Mouse (Mus musculus): ENCODE measurements around the gene Polr2e. TPM values are rescaled to one million over a fixed set of nuclear protein-coding genes. Genes with fewer than 3 reads are reported as not detected.

The Polr2e gene
- polyA plus RNA-seq, 1 experiment from 2014 or later = 182 TPM

DNA sequence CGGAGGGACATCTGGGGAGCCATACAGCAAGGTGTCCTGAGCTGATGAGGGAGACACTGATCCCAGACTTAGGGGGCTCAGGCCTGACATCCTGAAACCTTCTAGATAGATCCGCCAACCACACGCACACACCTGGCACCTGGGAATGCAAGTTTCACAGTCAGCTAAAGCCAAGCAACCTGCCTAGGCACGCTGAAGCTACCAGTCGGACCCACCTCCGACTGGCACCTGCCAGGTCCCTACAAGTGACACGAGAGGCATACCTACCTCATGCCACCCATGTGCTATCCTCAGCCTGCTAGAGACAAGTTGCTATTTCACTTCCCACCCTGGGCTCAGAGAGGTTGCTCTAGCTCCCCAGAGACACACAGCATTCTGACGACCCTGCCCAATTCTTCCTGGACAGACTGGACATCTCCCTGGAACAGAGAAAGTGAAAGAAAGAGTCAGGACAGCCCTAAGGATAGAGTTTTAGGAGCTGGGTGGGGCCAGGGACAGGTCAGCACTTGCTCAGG, 50.3 kb downstream of the Polr2e start:
- 27% methylated on average over 8 of the region's 8 CpGs for WGBS (ENCODE audit: insufficient replicate concordance)
- Histone ChIP-seq H3K4me2 (peak overlapping the region; percentile 81), H3K36me3 (ENCODE audit: control insufficient read depth, insufficient read depth, low read length) (peaks cover 33% of the 10 kb centered on the region), H3K27ac (ENCODE audit: low read depth, low read length) (peak overlapping the region; percentile 96), H3K9me3 (replicated peaks; ENCODE audit: control insufficient read depth, low read length) (no peaks in the 10 kb centered on the region), H3K4me1 (ENCODE audit: control insufficient read depth, insufficient read depth, low read length) (peaks cover 34% of the 10 kb centered on the region), H3K9ac (ENCODE audit: low read depth, low read length) (peak overlapping the region; percentile 96), H3K4me3 (ENCODE audit: low read depth, low read length) (peak overlapping the region; percentile 77), H3K27me3 (ENCODE audit: control insufficient read depth, insufficient read depth, low read length) (no peaks in the 10 kb centered on the region)
- ATAC-seq (replicated peaks; ENCODE audit: insufficient number of reproducible peaks, low FRiP score, low TSS enrichment) = no peak

- peaks cover 34% of the 10 kb centered on the region for H3K4me1 ChIP-seq (ENCODE audit: control insufficient read depth, insufficient read depth, low read length)
- H3K4me3 ChIP-seq (ENCODE audit: low read depth, low read length) = peak within 1 kb of the TSS; percentile 77
- no peaks in the 10 kb centered on the region for H3K9me3 ChIP-seq (replicated peaks; ENCODE audit: control insufficient read depth, low read length)
- H3K9ac ChIP-seq (ENCODE audit: low read depth, low read length) = peak within 1 kb of the TSS; percentile 96
- ATAC-seq (replicated peaks; ENCODE audit: insufficient number of reproducible peaks, low FRiP score, low TSS enrichment) = 0 out of 2 replicates have a peak, but pooled peaks have one; percentile 14
- H3K4me2 ChIP-seq = peak within 1 kb of the TSS; percentile 81
- H3K27me3 ChIP-seq (ENCODE audit: control insufficient read depth, insufficient read depth, low read length) = no peaks in the 10 kb centered on the region
- peak within 1 kb of the TSS; percentile 96 for H3K27ac ChIP-seq (ENCODE audit: low read depth, low read length)
- WGBS (ENCODE audit: insufficient replicate concordance) = under 1% methylated on average over 58 of the region's 59 CpGs
- peaks cover 27% of the 10 kb centered on the region for H3K36me3 ChIP-seq (ENCODE audit: control insufficient read depth, insufficient read depth, low read length)
Measured at GRCm38 (mm10) chr10:79988506-79989271, 50.9 kb downstream of the Polr2e start, which contains the start of gene Cnn2. Cnn2 (plus strand) TSS chr10:79988584.

DNA sequence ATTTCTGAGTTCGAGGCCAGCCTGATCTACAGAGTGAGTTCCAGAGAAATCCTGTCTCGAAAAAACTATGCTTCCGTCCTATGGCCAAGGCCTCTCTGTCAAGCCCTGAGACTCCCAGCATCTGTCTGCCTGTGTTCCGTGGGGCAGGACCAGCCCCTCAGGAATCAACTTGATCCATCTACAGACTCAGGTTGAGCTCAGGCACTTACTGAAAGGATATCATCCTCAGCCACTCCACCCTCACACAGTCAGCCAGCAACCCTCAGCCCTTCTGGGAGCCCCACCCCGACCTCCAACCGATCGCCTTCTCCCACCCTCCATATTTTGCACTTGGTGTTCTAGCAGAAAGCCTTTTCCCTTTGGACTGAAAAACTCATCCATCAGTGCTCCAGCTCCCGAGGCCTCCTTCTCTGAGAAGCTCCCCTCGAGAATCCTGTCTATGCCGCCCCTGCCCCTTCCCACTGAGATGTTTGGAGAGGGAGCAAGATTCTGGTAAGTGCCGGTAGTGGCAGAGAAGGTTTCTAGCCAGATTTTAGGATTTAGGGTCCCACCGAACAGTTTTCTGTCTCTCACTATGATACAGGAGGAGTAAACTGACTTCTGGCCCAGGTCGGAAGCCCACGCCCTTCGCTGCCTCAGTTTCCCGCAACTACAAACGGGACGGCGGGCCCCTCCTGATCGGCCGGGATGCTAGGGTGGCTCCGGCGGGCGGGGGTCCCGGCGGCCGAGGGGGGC, 51.7 kb downstream of the Polr2e start:
- WGBS (ENCODE audit: insufficient replicate concordance) = 7% methylated on average over 27 of the region's 27 CpGs
- Histone ChIP-seq H3K27me3 (ENCODE audit: control insufficient read depth, insufficient read depth, low read length) (no peaks in the 10 kb centered on the region), H3K4me1 (ENCODE audit: control insufficient read depth, insufficient read depth, low read length) (peaks cover 42% of the 10 kb centered on the region), H3K36me3 (ENCODE audit: control insufficient read depth, insufficient read depth, low read length) (peaks cover 20% of the 10 kb centered on the region), H3K9me3 (replicated peaks; ENCODE audit: control insufficient read depth, low read length) (no peaks in the 10 kb centered on the region), H3K4me2 (peak overlapping the region; percentile 81), H3K9ac (ENCODE audit: low read depth, low read length) (peak overlapping the region; percentile 96), H3K4me3 (ENCODE audit: low read depth, low read length) (peak overlapping the region; percentile 77), H3K27ac (ENCODE audit: low read depth, low read length) (peak overlapping the region; percentile 96)
- ATAC-seq (replicated peaks; ENCODE audit: insufficient number of reproducible peaks, low FRiP score, low TSS enrichment) = no peak

DNA sequence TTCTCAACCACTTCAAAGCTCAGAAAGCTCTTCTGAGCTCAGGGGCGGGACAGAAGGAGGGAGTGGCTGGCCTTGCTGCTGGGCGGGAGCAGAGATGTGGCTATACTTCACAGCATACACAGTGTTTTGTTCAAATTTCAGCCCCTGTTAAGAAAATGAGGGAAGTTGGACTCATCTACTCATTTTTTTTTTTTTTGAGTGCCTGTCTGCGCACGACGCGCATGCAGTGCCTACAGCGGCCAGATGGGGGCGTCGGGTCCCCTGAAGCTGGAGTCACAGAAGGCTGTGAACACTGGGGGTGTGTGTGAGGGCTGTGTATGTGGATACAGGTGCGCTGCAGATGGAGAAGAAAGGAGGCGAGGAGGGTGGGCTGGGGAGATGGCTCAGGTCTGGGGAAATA, 52.6 kb downstream of the Polr2e start:
- Histone ChIP-seq H3K9ac (ENCODE audit: low read depth, low read length) (peak overlapping the region; percentile 75), H3K4me2 (peak overlapping the region; percentile 81), H3K36me3 (ENCODE audit: control insufficient read depth, insufficient read depth, low read length) (peaks cover 12% of the 10 kb centered on the region), H3K4me3 (ENCODE audit: low read depth, low read length) (no peak overlapping the region), H3K27ac (ENCODE audit: low read depth, low read length) (peak overlapping the region; percentile 96), H3K9me3 (replicated peaks; ENCODE audit: control insufficient read depth, low read length) (no peaks in the 10 kb centered on the region), H3K4me1 (ENCODE audit: control insufficient read depth, insufficient read depth, low read length) (peaks cover 48% of the 10 kb centered on the region), H3K27me3 (ENCODE audit: control insufficient read depth, insufficient read depth, low read length) (no peaks in the 10 kb centered on the region)
- no peak for ATAC-seq (replicated peaks; ENCODE audit: insufficient number of reproducible peaks, low FRiP score, low TSS enrichment)
- WGBS (ENCODE audit: insufficient replicate concordance) = 5% methylated on average over 11 of the region's 11 CpGs

GRCm38 (mm10) chr10:79986232-79986878, 53.2 kb downstream of the Polr2e start:
- H3K9me3 ChIP-seq (replicated peaks; ENCODE audit: control insufficient read depth, low read length) = no peaks in the 10 kb centered on the region
- WGBS (ENCODE audit: insufficient replicate concordance) = 28% methylated on average over 6 of the region's 6 CpGs
- H3K36me3 ChIP-seq (ENCODE audit: control insufficient read depth, insufficient read depth, low read length) = peaks cover 7% of the 10 kb centered on the region
- no peaks in the 10 kb centered on the region for H3K27me3 ChIP-seq (ENCODE audit: control insufficient read depth, insufficient read depth, low read length)
- H3K4me1 ChIP-seq (ENCODE audit: control insufficient read depth, insufficient read depth, low read length) = peaks cover 48% of the 10 kb centered on the region
- no peak for ATAC-seq (replicated peaks; ENCODE audit: insufficient number of reproducible peaks, low FRiP score, low TSS enrichment)
- peak overlapping the region; percentile 98 for H3K4me2 ChIP-seq
- peak overlapping the region; percentile 96 for H3K27ac ChIP-seq (ENCODE audit: low read depth, low read length)
- peak overlapping the region; percentile 79 for H3K4me3 ChIP-seq (ENCODE audit: low read depth, low read length)
- peak overlapping the region; percentile 75 for H3K9ac ChIP-seq (ENCODE audit: low read depth, low read length)

Other genes with a start within 250 kb of the Polr2e start
- gene Prss57, start 248.8 kb downstream of the Polr2e start, polyA plus RNA-seq (2014; fragmentation: Nextera tagmentation; extraction: Ambion mirVana) = not detected in 2 replicates
- 66.6 and 70.1 TPM in 2 replicates for gene Palm, start 246.2 kb downstream of the Polr2e start, polyA plus RNA-seq (2014; fragmentation: Nextera tagmentation; extraction: Ambion mirVana)
- gene Misp, start 218.8 kb downstream of the Polr2e start, polyA plus RNA-seq (2014; fragmentation: Nextera tagmentation; extraction: Ambion mirVana) = 0.63 and 0.89 TPM in 2 replicates
- 112 TPM in 2 replicates for gene Ptbp1, start 185.4 kb downstream of the Polr2e start, polyA plus RNA-seq (2014; fragmentation: Nextera tagmentation; extraction: Ambion mirVana)
- gene Prtn3, start 165.3 kb downstream of the Polr2e start, polyA plus RNA-seq (2014; fragmentation: Nextera tagmentation; extraction: Ambion mirVana) = 2.5 and 3.9 TPM in 2 replicates
- 14.1 and 14.3 TPM in 2 replicates for gene Plppr3, start 165.2 kb downstream of the Polr2e start, polyA plus RNA-seq (2014; fragmentation: Nextera tagmentation; extraction: Ambion mirVana)
- 0.31 and 0.49 TPM in 2 replicates for gene Elane, start 153.5 kb downstream of the Polr2e start, polyA plus RNA-seq (2014; fragmentation: Nextera tagmentation; extraction: Ambion mirVana)
- gene Cfd, start 148.9 kb downstream of the Polr2e start, polyA plus RNA-seq (2014; fragmentation: Nextera tagmentation; extraction: Ambion mirVana) = not detected in 2 replicates
- 30.9 and 32.0 TPM in 2 replicates for gene Med16, start 130.9 kb downstream of the Polr2e start, polyA plus RNA-seq (2014; fragmentation: Nextera tagmentation; extraction: Ambion mirVana)
- gene Gm26602, start 128.9 kb downstream of the Polr2e start, polyA plus RNA-seq (2014; fragmentation: Nextera tagmentation; extraction: Ambion mirVana) = 8.1 TPM in 1 of 2 replicates, not detected in the other
- 0.15 and 0.31 TPM in 2 replicates for gene Kiss1r, start 122.8 kb downstream of the Polr2e start, polyA plus RNA-seq (2014; fragmentation: Nextera tagmentation; extraction: Ambion mirVana)
- 87.6 and 89.2 TPM in 2 replicates for gene R3hdm4, start 118.6 kb downstream of the Polr2e start, polyA plus RNA-seq (2014; fragmentation: Nextera tagmentation; extraction: Ambion mirVana)
- gene Arid3a, start 112.8 kb downstream of the Polr2e start, polyA plus RNA-seq (2014; fragmentation: Nextera tagmentation; extraction: Ambion mirVana) = 4.3 and 12.7 TPM in 2 replicates
- 89.8 and 97.6 TPM in 2 replicates for gene Wdr18, start 79.6 kb downstream of the Polr2e start, polyA plus RNA-seq (2014; fragmentation: Nextera tagmentation; extraction: Ambion mirVana)
- gene Grin3b, start 69.1 kb downstream of the Polr2e start, polyA plus RNA-seq (2014; fragmentation: Nextera tagmentation; extraction: Ambion mirVana) = 0.19 and 0.20 TPM in 2 replicates
- gene Tmem259, start 55.5 kb downstream of the Polr2e start, polyA plus RNA-seq (2014; fragmentation: Nextera tagmentation; extraction: Ambion mirVana) = 12.8 and 15.6 TPM in 2 replicates
- 405 and 420 TPM in 2 replicates for gene Cnn2, start 51.2 kb downstream of the Polr2e start, polyA plus RNA-seq (2014; fragmentation: Nextera tagmentation; extraction: Ambion mirVana)
- gene Abca7, start 43.3 kb downstream of the Polr2e start, polyA plus RNA-seq (2014; fragmentation: Nextera tagmentation; extraction: Ambion mirVana) = 2.1 and 2.8 TPM in 2 replicates
- 6.2 and 7.5 TPM in 2 replicates for gene Arhgap45, start 23.1 kb downstream of the Polr2e start, polyA plus RNA-seq (2014; fragmentation: Nextera tagmentation; extraction: Ambion mirVana)
- 711 and 729 TPM in 2 replicates for gene Gpx4, start 7.4 kb upstream of the Polr2e start, polyA plus RNA-seq (2014; fragmentation: Nextera tagmentation; extraction: Ambion mirVana)
- 8.4 and 9.6 TPM in 2 replicates for gene Sbno2, start 65.8 kb upstream of the Polr2e start, polyA plus RNA-seq (2014; fragmentation: Nextera tagmentation; extraction: Ambion mirVana)
- gene Stk11, start 76.0 kb upstream of the Polr2e start, polyA plus RNA-seq (2014; fragmentation: Nextera tagmentation; extraction: Ambion mirVana) = 16.5 and 20.0 TPM in 2 replicates
- gene Atp5d, start 98.8 kb upstream of the Polr2e start, polyA plus RNA-seq (2014; fragmentation: Nextera tagmentation; extraction: Ambion mirVana) = 772 and 785 TPM in 2 replicates
- gene Cbarp, start 101.0 kb upstream of the Polr2e start, polyA plus RNA-seq (2014; fragmentation: Nextera tagmentation; extraction: Ambion mirVana) = 2.5 and 2.7 TPM in 2 replicates
- 29.5 and 31.9 TPM in 2 replicates for gene Midn, start 108.5 kb upstream of the Polr2e start, polyA plus RNA-seq (2014; fragmentation: Nextera tagmentation; extraction: Ambion mirVana)
- gene Cirbp, start 126.2 kb upstream of the Polr2e start, polyA plus RNA-seq (2014; fragmentation: Nextera tagmentation; extraction: Ambion mirVana) = 49.1 and 52.7 TPM in 2 replicates
- gene 1600002K03Rik, start 133.1 kb upstream of the Polr2e start, polyA plus RNA-seq (2014; fragmentation: Nextera tagmentation; extraction: Ambion mirVana) = 9.6 and 12.4 TPM in 2 replicates
- gene Efna2, start 139.7 kb upstream of the Polr2e start, polyA plus RNA-seq (2014; fragmentation: Nextera tagmentation; extraction: Ambion mirVana) = 13.9 and 14.8 TPM in 2 replicates
- 34.6 and 38.2 TPM in 2 replicates for gene Mum1, start 186.6 kb upstream of the Polr2e start, polyA plus RNA-seq (2014; fragmentation: Nextera tagmentation; extraction: Ambion mirVana)
- 499 and 501 TPM in 2 replicates for gene Ndufs7, start 209.3 kb upstream of the Polr2e start, polyA plus RNA-seq (2014; fragmentation: Nextera tagmentation; extraction: Ambion mirVana)
- gene Gamt, start 221.2 kb upstream of the Polr2e start, polyA plus RNA-seq (2014; fragmentation: Nextera tagmentation; extraction: Ambion mirVana) = 57.2 and 59.0 TPM in 2 replicates
- 28.4 and 29.9 TPM in 2 replicates for gene Dazap1, start 221.7 kb upstream of the Polr2e start, polyA plus RNA-seq (2014; fragmentation: Nextera tagmentation; extraction: Ambion mirVana)